Mouse (Mus musculus) forebrain, embryonic 10.5 days (tissue): ENCODE data around the gene Dync1h1. TPM values are rescaled to one million over a fixed set of nuclear protein-coding genes. Genes with fewer than 3 reads are reported as not detected.
"Not testable (repeated sequence)": the region's sequence is repeated elsewhere in the genome, so short reads cannot be mapped to it uniquely, and the experiment has no call there.

Experiments
- DNase-seq: peaks from one replicate; pipeline ENCODE4 v3.0.0-alpha.2; 2017; ENCODE audit warnings: low spot score; ENCODE audit errors: extremely low spot score
- H3K27ac ChIP-seq: fragments of 300-500 bp; sonication (generic); 2 replicates; pipeline ENCODE4 v1.5.1; 2016; ENCODE audit warnings: mild to moderate bottlenecking
- H3K27me3 ChIP-seq: fragments of 300-500 bp; sonication (generic); 2 replicates; pipeline ENCODE4 v1.6.1; 2016; ENCODE audit warnings: mild to moderate bottlenecking; ENCODE audit not compliant: poor library complexity, severe bottlenecking
- H3K36me3 ChIP-seq: fragments of 300-500 bp; sonication (generic); replicated peaks from 2 replicates; pipeline ENCODE4 v1.6.1; 2016; ENCODE audit warnings: mild to moderate bottlenecking, moderate library complexity
- H3K4me1 ChIP-seq: fragments of 300-500 bp; sonication (generic); 2 replicates; pipeline ENCODE4 v1.6.1; 2016
- H3K4me3 ChIP-seq: fragments of 300-500 bp; sonication (generic); 2 replicates; pipeline ENCODE4 v1.5.1; 2016; ENCODE audit warnings: mild to moderate bottlenecking, moderate library complexity
- H3K9me3 ChIP-seq: fragments of 300-500 bp; sonication (generic); 2 replicates; pipeline ENCODE4 v1.6.1; 2016; ENCODE audit warnings: mild to moderate bottlenecking, moderate library complexity
- WGBS: fragments of 180-500 bp; shearing (Covaris S2); methylation state at CpG from one replicate; pipeline ENCODE4 v1.1.7; 2016; 5-methylcytosine and 5-hydroxymethylcytosine counted together
- polyA plus RNA-seq: library from polyadenylated mRNA; unstranded; fragments of >200 nt; fragmentation: Nextera tagmentation; extraction: Ambion mirVana; gene quantifications from 2 replicates; pipeline ENCODE4 v1.2.1, GENCODE M21; 2016

Gene Dync1h1
- polyA plus RNA-seq, 1 experiment from 2014 or later: 75.6 TPM

DNA sequence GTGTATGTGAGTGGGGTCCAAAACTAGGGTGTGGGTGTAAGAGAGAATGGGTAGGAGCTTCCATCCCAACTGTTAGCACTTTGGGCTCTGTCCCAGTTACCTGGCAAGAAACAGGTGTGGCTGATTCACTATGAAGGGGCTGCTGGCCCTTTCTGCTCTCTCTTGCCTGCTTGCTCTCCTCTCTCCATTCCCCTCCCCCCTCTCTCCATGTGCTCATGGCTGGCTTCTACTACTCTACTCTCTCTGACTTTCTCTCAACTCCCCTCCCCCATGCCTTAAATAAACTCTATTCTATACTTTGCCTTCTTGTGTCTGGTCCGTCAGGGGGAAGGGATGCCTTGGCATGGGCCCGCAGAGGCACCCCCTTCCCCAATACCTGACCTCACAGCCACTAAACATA is 99.5 kb downstream of the Dync1h1 start:
- Histone ChIP-seq H3K36me3 (no peaks in the 10 kb centered on the region), H3K27me3 (0 out of 2 replicates have a peak, but pooled peaks cover 13% of the 10 kb centered on the region), H3K9me3 (no peaks in the 10 kb centered on the region), H3K27ac (peak overlapping the region; percentile 32; the same call in 1 of the 2 replicates), H3K4me1 (peaks cover 49% of the 10 kb centered on the region), H3K4me3 (no peak overlapping the region)
- WGBS: 61% methylated on average over 2 of the region's 2 CpGs
- no peak for DNase-seq

DNA sequence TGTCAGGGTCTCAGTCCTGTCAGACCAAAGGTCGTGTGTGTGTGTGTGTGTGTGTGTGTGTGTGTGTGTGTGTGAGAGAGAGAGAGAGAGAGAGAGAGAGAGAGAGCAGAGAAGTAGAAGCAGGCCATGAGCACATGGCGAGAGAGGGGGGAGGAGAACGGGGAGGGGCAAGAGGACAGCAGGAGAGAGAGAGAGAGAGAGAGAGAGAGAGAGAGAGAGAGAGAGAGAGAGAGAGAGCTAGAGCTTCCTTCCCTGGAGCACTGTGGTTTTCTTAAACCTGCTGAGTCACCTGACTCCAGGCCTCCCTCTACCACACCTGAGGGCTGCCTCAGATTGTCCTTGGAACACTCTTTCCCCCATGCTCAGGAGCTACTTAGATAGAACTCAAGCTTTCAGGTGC is 100.1 kb downstream of the Dync1h1 start:
- not testable (repeated sequence) for H3K9me3 ChIP-seq, DNase-seq, H3K4me3 ChIP-seq, H3K36me3 ChIP-seq
- H3K27me3 ChIP-seq: 0 out of 2 replicates have a peak, but pooled peaks cover 13% of the 10 kb centered on the region
- H3K4me1 ChIP-seq: peaks cover 56% of the 10 kb centered on the region
- peak overlapping the region; percentile 36 for H3K27ac ChIP-seq
- 40% methylated on average over 3 of the region's 3 CpGs for WGBS

DNA sequence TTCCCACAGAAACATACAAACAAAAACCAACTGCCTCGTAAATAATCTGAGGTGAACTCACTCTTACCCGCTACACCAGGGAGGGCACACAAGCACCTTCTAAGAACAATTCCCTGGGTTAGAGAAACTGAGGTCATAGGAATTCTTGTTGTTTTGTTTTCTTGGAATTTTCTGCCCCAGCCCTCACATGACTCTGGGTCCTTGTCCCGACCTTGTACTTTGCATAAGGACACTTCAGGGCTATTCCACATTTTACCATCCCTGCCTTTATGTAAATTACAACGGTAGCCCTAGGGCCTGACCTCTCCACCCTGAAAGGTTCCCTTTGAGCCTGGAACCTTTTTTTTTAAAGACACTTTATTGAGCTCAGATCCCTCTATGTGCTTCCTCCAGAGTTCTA is 101.3 kb downstream of the Dync1h1 start, which contains the start of gene Hsp90aa1:
Gene Hsp90aa1, minus strand, starts transcription at position 173 of the 400 bp plus-strand sequence.
- DNase-seq: no peak
- Histone ChIP-seq H3K4me1 (peaks cover 57% of the 10 kb centered on the region), H3K4me3 (peak within 1 kb of the TSS; percentile 4; the same call in 1 of the 2 replicates), H3K9me3 (no peaks in the 10 kb centered on the region), H3K36me3 (no peaks in the 10 kb centered on the region), H3K27me3 (0 out of 2 replicates have a peak, but pooled peaks cover 13% of the 10 kb centered on the region), H3K27ac (0 out of 2 replicates have a peak within 1 kb of the TSS, but pooled peaks have one; percentile 36)
- 53% methylated on average over 4 of the region's 4 CpGs for whole genome bisulfite sequencing

DNA sequence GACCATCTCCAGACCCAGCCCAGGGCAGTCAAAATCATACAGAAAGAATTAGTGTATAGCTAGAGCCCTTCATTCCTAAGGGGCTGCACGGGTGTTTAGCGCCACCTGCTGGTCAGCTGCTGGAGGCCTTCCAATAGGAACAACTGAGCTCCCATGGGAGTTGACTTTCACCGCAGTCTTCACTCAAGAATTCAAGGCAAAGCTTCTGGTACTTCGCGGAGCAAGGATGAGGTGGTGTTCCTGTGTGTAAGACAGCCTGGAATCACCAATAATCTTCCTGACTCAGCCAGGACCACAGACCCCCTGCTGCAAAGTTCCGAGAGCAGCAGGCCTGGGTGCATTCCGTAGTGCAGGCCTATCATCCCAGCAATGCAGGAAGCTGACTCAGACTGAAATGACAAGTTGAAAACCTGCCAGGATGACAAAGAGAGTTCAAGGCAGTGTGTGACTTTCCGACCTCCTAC is 101.8 kb downstream of the Dync1h1 start:
- Histone ChIP-seq H3K36me3 (no peaks in the 10 kb centered on the region), H3K4me1 (peaks cover 53% of the 10 kb centered on the region), H3K27me3 (0 out of 2 replicates have a peak, but pooled peaks cover 13% of the 10 kb centered on the region), H3K4me3 (peak overlapping the region; percentile 4; the same call in 1 of the 2 replicates), H3K27ac (no peak overlapping the region), H3K9me3 (no peaks in the 10 kb centered on the region)
- DNase-seq: peak; percentile 81
- 30% methylated on average over 8 of the region's 8 CpGs for WGBS

DNA sequence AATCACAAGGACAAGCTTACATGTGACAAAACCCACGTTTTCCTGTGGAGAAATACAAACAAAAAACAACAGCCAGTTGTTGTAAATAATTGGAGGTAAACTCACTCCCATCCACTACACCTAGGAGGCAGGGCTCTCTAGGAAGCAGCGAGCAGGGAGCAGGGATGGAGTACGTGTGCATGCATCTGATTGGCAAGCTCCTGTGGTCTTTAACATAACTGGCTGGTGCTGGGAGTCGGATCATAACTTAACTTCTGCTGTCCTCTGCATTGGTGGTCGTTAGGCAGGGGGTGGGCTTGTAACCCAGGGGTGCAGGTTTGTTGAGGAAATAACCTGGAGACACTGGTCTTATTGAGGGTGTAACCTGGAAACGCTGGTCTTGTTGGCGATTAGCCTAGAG is 102.4 kb downstream of the Dync1h1 start:
- H3K4me3 ChIP-seq: no peak overlapping the region
- H3K9me3 ChIP-seq: no peaks in the 10 kb centered on the region
- 0 out of 2 replicates have a peak, but pooled peaks cover 13% of the 10 kb centered on the region for H3K27me3 ChIP-seq
- DNase-seq: no peak
- H3K4me1 ChIP-seq: peaks cover 46% of the 10 kb centered on the region
- H3K27ac ChIP-seq: no peak overlapping the region
- WGBS: 73% methylated on average over 7 of the region's 7 CpGs
- H3K36me3 ChIP-seq: no peaks in the 10 kb centered on the region

DNA sequence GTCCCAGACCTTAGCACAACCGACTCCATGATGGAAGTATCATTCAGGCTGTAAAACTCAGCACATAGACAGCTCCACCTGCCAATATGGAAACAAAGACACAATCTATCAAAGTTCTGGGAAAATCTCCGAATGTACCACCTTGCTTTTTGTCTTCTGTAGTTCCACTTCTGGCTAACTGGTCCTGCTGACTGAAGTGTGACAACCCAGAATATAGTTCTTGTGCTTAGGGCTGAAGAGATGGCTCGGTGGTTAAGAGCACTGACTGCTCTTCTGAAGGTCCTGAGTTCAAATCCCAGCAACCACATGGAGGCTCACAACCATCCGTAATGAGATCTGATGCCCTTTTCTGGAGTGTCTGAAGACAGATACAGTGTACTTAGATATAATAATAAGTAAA is 104.2 kb downstream of the Dync1h1 start:
- H3K4me3 ChIP-seq, DNase-seq, H3K27ac ChIP-seq, H3K9me3 ChIP-seq, H3K36me3 ChIP-seq: not testable (repeated sequence)
- peaks cover 40% of the 10 kb centered on the region for H3K4me1 ChIP-seq
- 86% methylated on average over 4 of the region's 4 CpGs for WGBS
- 0 out of 2 replicates have a peak, but pooled peaks cover 13% of the 10 kb centered on the region for H3K27me3 ChIP-seq

DNA sequence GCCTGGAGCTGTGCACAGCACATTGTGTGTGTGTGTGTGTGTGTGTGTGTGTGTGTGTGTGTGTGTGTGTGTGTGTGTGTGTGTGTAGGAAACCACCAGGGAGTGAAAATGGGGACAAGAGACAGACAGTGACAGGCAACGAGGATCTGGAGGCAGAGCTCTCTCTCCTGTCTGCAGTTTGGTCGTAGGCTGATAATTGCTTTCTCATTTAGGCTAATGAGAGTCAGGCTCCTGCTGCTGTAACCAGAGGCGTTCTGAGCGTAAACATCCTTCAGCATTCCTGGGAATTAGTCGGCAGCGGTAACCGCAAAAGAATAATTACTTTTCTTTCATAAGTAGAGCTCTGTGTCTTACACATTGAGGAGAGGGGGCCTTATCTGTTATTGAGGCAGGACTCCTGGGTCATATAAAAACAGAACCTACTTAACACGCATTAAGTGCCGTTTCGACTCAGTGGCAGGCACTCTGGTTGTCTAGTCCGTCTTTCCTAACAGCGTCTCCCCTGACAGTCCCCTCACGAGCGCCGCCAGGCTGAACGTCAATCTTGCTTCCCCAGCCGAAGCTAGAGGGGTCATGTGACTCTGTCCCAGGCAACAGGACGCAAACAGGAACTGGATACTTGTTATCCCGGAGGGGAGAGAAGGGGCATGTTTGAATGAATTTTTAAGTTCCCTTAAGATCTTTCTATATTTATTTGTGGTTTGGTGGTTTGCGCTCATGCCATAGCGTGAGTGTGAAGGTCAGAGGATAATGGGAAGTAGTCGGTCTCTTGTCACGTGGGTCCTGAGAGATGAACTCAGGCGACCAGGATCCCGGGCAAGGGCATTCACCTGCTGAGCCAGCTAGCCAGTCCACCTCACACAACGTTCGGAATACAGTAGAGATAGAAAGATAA is 105.3 kb downstream of the Dync1h1 start:
- Histone ChIP-seq H3K36me3 (no peaks in the 10 kb centered on the region), H3K27me3 (0 out of 2 replicates have a peak, but pooled peaks cover 13% of the 10 kb centered on the region), H3K27ac (peak overlapping the region; percentile 61), H3K4me1 (peaks cover 29% of the 10 kb centered on the region), H3K9me3 (no peaks in the 10 kb centered on the region), H3K4me3 (peak overlapping the region; percentile 49)
- DNase-seq: peak; percentile 74
- WGBS: under 1% methylated on average over 27 of the region's 27 CpGs

DNA sequence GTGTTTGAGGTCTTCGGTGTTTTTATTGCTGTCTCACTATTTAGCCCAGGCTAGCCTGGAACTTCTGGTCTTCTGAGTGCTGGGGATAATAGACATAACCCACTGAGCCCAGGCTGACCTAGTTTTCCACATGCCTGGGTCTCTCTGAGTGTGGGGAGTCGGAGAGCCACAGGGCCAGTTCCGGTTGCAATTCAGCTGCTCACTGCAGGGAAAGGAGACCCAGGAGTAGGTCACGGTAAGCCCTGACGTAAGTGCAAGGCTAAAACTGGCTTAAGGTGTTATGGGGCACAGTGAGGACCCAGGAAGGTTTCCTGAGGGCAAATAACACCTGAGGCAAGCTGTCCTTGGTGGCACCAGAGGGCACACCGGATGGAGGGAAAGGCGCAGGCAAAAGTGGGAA is 106.2 kb downstream of the Dync1h1 start:
- H3K27me3 ChIP-seq: 0 out of 2 replicates have a peak, but pooled peaks cover 13% of the 10 kb centered on the region
- WGBS: 89% methylated on average over 7 of the region's 7 CpGs
- H3K4me3 ChIP-seq: peak overlapping the region; percentile 49; the same call in 1 of the 2 replicates
- no peak overlapping the region; the same call in 1 of the 2 replicates for H3K27ac ChIP-seq
- H3K4me1 ChIP-seq: peaks cover 24% of the 10 kb centered on the region
- no peak for DNase-seq
- H3K36me3 ChIP-seq: no peaks in the 10 kb centered on the region
- no peaks in the 10 kb centered on the region for H3K9me3 ChIP-seq

DNA sequence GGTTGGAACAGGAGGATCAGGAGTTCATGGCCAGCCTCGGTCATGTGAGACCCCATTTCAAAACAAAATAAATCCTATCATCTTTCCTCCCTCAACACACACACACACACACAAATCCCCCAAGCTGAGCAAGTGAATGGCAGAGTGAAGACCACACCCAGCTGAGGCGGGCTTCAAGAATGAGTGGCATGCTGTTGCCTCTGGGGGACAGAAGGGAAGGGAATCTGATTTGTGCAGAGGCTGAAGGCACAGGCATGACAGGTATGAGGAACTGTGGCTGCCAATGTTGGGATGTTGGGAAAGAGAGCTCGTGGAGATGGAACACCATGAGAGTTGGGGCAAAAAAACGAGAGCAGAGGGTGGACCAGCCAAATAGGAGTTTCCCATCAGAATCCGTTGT is 110.0 kb downstream of the Dync1h1 start:
- DNase-seq: no peak
- 73% methylated on average over 5 of the region's 5 CpGs for WGBS
- H3K4me1 ChIP-seq: peaks cover 14% of the 10 kb centered on the region
- H3K27me3 ChIP-seq: no peaks in the 10 kb centered on the region
- H3K27ac ChIP-seq: no peak overlapping the region
- no peak overlapping the region for H3K4me3 ChIP-seq
- H3K36me3 ChIP-seq: no peaks in the 10 kb centered on the region
- peaks cover 5% of the 10 kb centered on the region; the same call in 1 of the 2 replicates for H3K9me3 ChIP-seq

DNA sequence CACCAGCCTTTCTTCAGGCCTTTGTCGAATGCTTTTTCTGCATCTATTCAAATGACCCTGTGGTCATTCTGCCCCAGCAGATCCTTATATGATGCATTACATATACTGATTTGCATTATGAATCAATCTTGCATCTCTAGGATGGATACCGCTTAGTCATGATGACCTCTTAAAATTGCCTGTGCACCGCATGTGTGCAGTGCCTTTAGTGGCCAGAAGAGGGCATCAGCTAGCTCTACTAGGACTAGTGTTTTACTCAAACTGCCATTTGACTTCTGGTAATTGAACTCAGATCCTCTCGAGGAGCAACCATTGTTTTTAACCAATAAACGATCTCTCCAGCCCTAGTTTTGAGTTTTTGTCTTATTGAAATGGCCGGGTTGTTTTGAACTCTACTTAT is 112.5 kb downstream of the Dync1h1 start:
- peaks cover 5% of the 10 kb centered on the region; the same call in 1 of the 2 replicates for H3K9me3 ChIP-seq
- no peaks in the 10 kb centered on the region for H3K27me3 ChIP-seq
- H3K4me3 ChIP-seq: no peak overlapping the region
- WGBS: 97% methylated on average over 6 of the region's 6 CpGs
- H3K36me3 ChIP-seq: no peaks in the 10 kb centered on the region
- H3K27ac ChIP-seq: no peak overlapping the region
- DNase-seq: no peak
- no peaks in the 10 kb centered on the region; the same call in 1 of the 2 replicates for H3K4me1 ChIP-seq

DNA sequence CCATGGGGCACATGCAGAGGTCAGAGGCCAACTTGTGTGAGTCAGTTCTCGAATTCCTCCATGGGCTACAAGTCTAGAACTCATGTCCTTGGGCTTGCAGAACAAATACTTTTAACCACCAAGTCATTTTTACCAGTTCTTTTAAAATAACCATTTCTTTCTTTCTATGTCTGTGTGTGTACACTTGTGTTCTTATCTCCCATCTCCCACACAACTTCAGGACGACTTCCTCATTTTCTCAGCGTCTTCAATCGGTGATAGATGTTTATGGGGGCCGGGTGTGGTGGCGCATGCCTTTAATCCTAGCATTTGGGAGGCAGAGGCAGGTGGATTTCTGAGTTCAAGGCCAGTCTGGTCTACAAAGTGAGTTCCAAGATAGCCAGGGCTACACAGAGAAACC is 113.0 kb downstream of the Dync1h1 start:
- WGBS: 94% methylated on average over 6 of the region's 6 CpGs
- H3K4me1 ChIP-seq: no peaks in the 10 kb centered on the region; the same call in 1 of the 2 replicates
- no peak for DNase-seq
- peaks cover 2% of the 10 kb centered on the region for H3K27me3 ChIP-seq
- H3K9me3 ChIP-seq: peaks cover 5% of the 10 kb centered on the region; the same call in 1 of the 2 replicates
- no peaks in the 10 kb centered on the region for H3K36me3 ChIP-seq
- no peak overlapping the region for H3K4me3 ChIP-seq
- no peak overlapping the region for H3K27ac ChIP-seq

DNA sequence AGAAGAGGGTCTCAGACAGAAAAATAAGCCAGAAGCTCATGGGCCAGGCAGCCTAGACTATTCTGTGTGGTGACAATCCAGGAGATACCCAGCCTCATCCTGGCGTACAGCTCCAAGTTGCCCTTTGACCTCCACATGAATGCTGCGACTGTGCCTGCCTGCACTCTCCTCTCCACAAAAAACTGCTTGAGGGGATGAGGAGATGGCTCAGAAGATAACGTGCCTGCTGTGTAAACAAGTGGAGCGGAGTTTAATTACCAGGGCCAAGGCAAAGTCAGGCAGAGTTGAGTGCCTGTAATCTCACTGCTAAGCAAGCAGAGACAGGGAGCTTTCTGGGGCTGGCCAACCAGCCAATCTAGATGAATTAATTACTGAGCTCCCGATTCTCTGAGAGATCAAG is 114.8 kb downstream of the Dync1h1 start:
- Histone ChIP-seq H3K9me3 (peaks cover 5% of the 10 kb centered on the region; the same call in 1 of the 2 replicates), H3K27ac (no peak overlapping the region), H3K4me3 (no peak overlapping the region), H3K4me1 (no peaks in the 10 kb centered on the region; the same call in 1 of the 2 replicates), H3K27me3 (peaks cover 15% of the 10 kb centered on the region), H3K36me3 (no peaks in the 10 kb centered on the region)
- DNase-seq: no peak
- WGBS: 45% methylated on average over 5 of the region's 5 CpGs
